Mouse (Mus musculus): ENCODE measurements at regions not wholly inside any gene's neighbourhood (a gene's known extent, or its start where the extent isn't known, plus 50 kb on each side); places are given as distances from the start of the nearest gene placed in this dataset.
"Not testable (repeated sequence)": the region's sequence is repeated elsewhere in the genome, so short reads cannot be mapped to it uniquely, and the experiment has no call there.

DNA sequence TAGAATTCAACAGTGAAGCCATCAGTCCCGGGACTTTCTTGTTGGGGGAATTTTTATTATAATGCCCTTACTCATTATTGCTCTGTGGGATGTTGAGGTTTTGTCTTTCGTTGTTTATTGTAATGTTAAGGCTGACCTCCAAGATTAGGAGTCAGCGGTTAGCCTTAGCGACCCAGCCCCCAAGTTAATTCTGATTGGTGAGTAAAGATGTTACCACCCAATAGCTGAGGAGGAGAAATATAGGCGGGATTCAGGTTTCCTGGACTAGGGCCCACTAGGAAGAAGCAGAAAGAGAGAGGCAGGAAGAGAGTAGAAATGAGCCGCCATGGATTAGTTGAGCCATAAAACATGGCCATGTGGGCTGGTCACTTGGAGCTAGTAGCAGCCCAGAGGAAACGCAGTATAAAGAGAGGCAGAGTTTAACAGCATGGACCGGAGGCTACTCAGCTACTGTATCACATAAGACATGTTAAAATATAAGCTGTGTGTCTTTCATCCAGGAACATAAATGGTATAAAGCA is 302.1 kb upstream of the Ercc4 start:
- DNase-seq: no peak

DNA sequence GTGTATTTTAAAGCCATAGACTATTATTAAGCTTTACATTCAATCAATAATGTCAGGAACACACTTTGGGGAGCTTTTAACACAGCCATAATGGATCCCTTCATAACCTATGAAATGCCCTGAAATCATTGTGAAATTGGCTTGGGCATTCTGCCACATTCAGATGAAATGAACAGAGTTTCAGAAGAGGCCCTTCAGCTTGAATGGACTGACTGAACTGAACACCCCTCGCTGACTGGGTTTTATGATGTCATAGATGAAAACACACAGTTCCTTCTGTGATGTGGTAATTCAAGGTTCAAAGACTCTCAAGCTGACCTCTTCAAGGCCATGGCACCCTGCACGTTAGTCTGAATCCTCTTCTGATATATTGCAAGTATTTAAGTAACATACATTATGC is 298.4 kb upstream of the Ercc4 start:
- no peak for DNase-seq

DNA sequence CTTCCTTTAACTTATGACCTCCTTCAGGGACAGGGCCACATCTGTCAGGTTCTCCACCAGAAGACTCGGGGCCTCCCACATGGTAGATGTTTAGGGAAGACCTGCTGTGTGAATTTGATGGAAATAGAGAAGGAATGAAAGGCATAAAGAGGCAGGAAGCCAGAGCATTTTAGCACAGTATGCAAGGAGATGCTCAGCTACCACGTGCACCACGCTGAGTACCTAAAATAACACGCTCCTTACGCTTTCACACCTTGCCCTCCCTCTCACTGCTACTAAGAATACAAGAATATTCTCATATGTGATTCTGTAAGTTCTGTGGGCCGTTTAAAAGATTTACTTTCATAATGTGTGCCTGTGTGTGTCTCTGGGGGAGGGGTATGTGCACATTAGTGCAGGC is 284.8 kb upstream of the Ercc4 start:
- DNase-seq: no peak

DNA sequence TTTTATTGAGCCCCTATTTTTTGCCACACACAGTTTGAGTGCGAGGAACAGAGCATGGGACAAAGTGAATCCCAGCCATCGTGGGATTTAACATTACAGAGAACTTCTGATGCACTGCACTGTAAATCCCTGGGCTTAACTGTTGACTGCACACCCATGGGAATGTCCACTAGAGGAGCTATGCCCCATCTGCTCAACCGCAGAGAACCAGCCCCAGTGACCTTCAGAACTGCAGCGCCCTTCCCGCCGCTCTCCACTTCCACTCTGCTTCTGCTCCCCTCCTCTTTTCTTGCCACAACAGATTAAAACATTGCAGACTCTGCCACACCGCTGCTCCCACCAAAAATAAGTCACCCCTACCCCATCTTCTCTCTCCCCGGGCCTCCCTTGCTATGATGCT is 283.3 kb upstream of the Ercc4 start:
- no peak for DNase-seq

DNA sequence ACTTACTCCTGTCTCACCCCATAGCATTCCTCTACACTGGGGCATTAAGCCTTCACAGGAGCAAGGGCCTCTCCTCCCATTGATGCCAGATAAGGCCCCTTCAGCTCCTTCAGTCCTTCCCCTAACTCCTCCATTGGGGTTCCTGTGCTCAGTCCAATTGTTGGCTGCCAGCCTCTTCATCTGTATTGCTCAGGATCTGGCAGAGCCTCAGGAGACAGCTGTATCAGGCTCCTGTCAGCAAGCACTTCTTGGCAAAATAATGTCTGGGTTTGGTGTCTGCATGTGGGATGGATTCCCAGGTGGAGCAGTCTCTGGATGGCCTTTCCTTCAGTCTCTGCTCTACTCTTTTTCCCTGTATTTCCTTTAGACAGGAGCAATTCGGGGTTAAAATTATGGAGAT is 278.2 kb upstream of the Ercc4 start:
- not testable (repeated sequence) for DNase-seq

DNA sequence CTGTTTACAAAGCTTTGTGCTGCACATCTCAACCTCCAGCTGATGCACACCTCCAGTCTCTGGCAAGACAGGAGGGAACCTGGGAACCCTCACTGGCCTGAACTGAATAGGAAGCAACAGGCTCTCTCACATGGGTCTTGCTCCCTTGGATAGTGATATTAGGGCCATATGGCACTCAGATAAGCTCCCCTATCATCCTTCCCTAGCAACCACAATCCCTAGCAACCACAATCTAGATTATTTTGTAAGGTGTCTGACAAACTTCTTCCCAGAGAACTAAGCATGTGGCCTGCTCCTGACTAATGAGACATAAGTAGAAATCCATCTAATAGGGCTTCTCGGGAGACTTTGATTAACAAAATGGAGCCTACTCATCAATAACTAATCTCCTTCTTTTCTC is 253.1 kb upstream of the Ercc4 start:
- no peak for DNase-seq

DNA sequence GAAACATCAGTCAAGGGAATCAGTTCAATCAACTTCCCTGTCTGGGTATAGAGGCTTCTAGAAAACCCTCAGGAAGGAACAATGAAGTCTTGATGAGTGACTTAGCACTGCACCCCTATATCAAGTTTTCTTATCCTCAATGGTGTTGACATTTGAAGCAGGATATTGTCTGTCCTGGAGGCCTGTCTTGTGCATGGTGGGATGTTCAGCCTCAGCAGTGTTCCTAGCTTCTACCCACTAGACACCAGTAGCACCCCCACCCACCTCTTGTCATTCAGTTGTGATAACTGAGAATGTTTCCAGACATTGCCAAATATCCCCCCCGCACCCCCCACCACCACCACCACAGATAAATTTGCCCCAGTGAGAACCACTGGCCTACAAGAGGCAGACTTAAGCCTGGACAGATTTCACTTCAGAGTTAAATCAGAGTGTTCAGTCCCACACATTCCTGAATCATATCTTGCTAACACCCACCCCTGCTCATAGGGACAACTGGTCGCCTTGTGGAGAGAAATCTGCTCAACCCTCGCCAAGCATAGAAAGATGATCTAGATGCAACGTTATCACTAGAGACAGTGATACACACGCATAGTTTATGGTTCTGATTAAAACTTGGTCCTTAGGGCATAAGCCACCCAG is 249.6 kb upstream of the Ercc4 start:
- no peak for DNase-seq

DNA sequence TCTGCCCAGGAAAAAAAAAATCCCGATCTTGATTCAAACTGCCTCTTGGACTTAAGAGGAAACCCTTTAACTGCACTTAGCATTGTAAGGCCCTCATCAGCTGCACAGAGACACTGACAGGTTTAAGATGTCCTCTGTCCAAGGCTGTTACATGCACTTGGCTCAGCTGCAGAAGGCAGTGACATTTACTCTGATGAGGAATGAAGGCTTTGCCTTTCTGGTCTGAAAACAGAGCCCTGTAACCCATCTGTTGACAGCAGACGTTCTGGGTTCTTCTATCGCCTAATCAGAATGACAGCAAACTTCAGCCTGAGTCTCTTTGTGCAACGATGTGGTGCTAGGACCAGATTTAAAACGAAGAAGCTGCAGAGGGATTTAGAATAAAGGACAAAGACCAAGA is 246.9 kb upstream of the Ercc4 start:
- DNase-seq: no peak

DNA sequence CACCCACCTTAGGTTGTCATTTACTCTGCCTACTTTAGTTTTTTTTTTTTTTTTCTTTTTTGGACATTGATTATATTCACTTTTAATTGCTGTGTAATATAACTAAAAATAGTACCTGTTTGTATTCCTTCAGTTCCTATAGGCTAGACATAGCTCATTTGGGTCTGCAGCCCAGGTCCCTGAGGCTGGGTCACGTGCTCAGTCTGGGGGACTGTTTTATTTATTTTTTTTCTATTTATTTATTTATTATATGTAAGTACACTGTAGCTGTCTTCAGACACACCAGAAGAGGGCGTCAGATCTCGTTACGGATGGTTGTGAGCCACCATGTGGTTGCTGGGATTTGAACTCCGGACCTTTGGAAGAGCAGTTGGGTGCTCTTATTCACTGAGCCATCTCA is 231.2 kb upstream of the Ercc4 start:
- DNase-seq: not testable (repeated sequence)

DNA sequence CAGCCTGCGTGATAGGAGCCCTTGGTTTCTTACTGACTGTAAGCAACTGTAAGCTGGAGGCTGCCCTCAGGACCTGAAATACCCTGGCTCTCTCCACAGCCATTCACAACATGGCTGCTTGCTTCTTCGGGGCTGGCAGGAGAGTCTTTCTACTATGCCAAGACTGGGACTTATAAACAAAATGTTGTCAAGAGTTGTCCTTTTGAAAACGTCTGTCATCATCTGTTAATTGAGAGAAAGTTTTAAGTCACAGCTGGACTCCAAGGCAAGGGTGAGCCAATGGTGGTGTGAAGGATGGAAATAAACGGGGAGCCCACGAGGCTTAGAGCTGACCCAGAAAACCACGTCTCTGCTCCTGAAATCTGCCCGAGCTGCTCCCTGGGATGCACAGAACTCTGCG is 229.5 kb upstream of the Ercc4 start:
- DNase-seq: no peak

DNA sequence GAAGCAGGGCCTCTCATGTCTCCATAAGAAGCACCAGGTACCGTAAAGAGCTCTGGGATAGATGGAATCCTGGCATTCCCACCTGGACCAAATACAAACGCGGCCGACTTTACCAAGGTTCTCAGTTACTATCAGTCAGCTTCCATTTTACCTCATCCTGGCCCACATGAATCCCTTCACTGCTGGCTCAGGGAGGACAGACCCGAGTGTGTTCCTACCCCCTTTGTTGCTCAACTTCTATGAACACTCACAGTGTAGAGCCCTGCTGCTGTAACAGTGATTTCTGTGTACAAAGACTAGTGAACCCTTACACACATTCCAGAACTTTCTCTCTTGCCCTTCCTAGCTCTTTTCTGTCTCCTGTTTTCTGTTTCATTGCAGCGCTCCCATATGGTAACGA is 229.0 kb upstream of the Ercc4 start:
- no peak for DNase-seq

DNA sequence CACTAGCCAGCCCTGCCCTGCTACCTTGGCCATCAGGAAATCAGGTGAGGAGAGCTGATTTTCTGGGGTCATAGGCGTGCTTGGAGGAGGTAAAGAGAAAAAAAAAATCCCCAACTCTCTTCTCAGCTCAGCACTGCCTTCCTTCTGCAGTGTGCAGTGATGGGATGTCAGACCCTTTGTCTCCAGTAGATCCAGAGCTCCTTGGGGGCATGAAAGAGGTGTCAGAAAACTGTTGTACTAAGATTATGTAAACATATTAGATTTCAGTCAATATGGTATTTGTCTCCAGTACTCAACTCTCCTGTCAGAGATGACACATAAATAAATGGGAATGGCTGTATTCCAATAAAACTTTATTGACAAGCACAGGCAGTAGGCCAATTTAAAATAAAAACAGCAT is 226.8 kb upstream of the Ercc4 start:
- DNase-seq: no peak

DNA sequence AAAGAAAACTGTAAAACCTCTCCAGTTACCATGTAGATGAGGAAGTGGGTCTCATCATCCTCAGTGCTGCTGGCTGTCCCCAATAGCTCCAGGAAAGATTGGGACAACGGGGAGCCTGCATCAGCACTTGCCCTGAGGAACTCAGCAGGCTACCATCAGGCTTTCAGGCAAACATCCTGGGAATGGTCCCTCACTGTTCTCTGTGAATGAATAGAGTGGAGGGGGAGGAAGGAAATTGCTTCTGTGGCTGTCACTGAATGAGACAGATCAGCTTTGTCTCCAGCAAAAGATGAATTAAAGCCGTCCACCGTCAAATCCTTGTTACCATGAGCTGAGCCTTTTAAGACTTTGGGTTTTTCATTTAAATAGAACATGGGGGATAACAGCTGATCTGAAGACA is 224.9 kb upstream of the Ercc4 start:
- no peak for DNase-seq

DNA sequence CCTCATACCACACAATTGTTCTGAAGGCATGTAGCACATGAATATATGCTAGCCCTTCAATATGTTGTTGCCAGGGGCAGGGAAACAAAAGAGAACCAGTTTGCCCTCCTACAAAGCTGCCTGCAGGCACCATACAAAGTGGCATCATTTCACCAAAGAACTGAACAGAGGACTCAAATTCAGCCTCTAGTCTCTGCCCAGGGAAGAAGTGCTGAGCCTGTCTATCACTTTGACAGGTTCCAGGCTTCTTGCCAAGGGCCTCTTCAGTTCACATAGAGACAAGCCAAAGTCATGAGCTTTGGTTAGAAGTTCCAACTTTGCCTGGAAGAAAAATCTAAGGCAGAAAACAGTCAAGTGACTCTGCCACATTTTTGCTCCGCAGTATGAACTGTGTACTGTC is 223.4 kb upstream of the Ercc4 start:
- DNase-seq: no peak

DNA sequence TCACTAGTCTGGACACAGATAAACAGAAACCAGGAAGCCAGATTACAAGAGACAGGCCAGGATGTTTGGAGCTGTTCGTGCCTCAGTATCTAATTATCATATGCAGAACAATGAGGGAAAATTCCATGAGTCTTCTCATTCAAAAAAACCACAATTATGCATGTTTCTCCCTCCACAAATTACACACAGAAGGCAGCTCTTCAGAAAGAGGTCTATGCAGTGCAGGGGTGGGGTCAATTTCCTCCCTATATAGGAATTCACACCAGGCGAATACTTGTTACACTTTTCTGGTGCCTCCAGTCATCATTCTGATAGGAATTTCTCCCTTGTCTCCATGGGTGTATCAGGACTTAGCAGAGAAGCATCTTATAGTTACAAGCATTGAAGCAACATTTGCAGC is 222.1 kb upstream of the Ercc4 start:
- no peak for DNase-seq

DNA sequence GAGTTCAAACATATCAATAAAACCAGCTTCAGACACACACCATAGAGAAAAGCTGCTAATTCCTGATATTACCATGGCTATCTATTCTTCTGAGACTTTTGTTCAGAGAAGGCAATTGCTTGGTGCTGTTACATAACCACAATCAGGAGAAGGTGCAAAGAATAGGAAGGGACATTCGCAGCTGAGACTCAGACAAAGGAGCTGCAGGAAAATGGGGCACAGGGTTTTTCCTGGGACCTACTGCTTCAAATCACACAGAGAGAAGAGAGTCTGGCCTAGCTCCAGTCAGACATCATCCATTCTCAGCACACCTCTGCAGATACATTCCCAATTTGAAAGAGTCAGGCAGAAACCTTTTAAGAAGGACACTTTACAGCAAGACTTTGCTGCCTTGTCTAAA is 219.4 kb upstream of the Ercc4 start:
- no peak for DNase-seq

DNA sequence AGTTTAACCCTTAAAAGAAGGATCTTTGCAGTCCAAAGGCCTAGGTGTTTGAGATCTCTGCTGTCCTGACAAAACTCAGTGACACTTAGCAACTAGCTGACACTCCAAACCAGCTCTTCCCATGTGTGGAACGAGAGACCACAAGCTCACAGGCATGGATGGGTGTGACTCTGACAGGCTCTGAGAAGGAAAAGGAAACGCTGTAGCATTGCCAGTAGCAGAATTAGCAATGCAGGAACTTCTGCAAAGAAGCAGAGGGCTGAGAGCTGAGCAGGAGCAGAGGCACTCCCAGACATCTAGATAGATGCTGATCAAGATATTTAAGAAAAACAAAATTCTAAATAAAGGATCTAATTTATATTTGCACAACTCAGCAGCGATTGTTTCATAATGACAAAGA is 218.9 kb upstream of the Ercc4 start:
- no peak for DNase-seq

DNA sequence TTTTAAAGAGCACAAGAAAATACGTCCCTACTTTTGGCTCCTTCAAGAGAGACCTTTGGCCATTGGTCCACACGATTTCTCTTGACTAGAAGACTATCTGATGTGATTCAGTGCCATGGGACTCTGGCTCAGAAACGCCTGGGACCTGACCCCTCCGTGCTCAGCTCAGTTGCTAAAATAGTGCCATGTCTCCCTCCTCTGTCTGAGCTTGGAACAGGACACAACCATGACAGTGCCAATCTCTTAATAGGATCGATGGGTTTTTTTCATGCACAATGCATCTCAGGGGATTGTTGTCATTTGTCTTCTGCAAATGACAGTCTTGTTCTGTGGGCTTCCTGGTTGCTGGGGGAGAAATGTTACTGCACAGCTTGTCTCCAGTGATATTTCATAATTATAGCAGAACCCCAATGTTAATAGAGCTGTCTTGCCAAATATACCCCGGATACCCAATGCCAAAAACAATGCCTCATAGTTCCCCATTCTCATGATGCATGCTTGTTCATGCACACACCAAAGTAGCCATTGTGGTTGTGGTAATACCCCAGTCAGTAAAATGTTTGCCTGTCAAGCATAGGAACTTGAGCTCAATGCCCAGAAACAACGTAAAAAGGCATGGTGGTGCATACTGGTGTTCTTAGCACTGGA is 216.7 kb upstream of the Ercc4 start:
- DNase-seq: no peak

DNA sequence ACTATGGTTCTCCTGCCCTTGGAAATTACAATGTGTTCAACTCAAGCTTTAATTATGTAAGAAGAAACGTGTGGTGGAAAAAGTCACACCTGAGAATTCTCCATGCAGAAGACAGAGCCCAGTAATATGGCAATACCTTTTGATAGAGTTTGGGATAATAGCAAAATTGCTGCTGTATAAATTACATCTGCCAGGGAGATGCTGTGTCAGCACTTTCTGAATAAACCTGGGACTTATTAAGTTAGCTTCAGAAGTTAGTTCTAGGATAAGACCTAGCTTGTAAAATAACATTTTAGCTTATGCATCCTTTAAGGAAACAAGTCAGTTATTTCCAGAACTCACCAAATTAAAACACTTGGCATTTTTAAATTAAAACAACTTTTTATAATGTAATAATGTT is 212.2 kb upstream of the Ercc4 start:
- no peak for DNase-seq

DNA sequence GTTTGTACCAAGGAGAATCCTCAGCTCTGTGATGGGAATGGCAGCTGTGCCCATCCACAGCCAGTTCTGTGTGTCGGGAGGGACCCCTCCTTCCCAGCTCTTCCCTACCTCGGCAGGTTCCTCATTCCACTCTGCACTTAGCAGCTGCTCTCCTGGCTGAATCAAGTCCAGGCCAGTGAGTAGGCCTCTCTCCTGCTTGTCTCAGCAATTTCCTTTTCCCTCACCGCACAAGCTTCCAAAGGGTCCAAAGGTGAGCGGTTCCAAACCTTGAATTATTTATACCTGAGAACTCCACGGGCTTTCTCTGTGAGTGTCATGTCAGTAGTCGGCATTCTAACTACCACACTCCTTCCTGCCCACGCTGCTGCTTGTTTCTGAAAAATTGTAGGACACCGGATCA is 208.8 kb upstream of the Ercc4 start:
- no peak for DNase-seq

DNA sequence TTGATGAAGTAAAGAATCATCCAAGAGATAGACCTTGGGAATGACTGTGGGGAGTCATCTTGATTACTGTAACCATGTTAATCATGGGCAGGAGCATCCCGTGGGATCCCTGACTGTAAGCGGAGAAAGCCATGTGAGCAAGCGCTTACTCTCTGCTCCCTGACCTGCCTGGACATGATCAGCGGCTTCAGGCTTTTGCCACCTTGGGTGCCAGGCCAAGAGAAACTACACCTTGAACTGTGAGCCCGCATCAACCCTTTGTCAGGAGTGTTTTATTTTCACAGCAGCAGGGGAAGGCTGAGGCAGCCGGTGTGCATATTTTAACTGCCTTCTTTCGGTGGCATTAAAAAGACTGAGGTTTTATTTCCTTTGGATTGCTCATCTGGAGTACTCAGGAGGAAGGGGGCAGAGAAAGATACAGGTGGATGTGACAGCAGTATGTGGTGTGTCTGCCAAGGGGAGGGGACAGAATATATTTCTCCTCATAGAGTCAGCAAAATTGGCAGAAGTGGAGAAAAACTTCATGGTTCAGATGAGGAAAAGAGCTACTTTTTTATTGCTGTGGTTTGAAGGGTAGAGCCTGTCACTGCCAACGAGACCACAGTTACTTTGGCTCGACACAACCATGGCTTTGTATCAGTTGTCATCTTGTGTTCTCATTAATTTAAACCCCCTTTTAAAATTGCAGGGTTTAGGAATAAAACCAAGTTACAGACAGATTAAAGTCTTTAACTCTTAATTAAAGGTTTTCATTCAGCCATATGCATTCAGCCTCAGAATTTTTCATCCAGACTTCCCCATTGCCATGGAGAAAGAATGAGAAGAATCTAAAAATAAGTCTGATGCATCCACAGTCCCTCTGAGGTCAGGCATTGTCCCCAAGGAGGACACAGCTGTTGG is 208.1 kb upstream of the Ercc4 start:
- no peak for DNase-seq

DNA sequence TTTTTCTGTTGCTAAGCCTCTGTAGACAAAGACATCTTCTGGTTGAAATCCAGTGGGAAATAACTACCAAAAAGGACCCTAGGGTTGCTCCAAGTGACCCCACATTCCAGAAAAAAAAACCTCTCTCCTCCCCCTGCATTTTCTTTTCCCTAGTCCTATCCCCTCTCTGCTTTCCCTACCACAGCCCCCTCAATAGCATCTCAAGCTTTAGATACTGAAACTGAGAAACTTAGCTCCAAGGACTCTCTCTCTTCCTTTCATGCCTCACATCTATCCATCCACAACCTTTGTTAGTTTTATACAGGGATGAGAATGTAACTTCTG is 207.5 kb upstream of the Ercc4 start:
- DNase-seq: no peak

DNA sequence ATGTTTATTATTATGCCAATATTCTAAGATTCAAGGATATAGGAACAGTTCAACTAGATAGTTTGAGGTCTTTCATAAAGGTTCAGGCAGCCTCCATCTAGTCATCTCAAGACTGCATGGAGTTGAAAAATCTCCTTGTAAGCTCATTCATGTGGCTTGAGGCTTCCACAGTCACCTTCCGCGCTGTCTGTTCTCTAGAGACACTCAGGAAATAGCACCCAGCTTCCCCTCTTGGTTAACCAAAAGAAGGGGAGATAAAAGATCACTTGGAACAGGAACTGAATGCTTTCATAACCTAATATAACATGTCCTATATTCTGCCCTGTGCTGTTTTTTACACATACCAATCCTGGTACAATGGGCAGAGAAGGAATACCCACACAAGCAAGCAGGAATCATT is 206.3 kb upstream of the Ercc4 start:
- DNase-seq: no peak

DNA sequence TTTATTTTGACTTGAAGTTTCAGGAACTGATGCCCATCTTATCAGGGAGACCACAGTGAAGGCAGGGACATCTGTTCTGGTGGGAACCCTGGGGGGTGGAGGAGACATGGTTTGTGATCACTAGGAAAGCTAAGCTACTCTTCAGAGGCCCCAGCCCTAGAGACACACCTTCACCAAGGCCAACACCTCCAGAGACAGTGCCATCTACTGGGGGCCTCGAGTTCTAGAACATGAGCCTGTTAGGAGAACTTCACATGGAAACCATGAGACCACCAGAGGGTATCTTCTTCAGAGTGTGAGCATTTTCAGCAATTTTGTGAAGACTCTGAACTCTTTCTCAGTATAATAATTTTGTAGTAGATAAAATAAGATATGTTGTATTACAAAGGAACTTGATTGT is 204.5 kb upstream of the Ercc4 start:
- DNase-seq: no peak

Data from gastrocnemius, postnatal 10 days (tissue).